Mouse (Mus musculus): ENCODE results near the gene Tmprss11a. TPM values are rescaled to one million over a fixed set of nuclear protein-coding genes. Genes with fewer than 3 reads are reported as not detected.
A peak's percentile ranks its signal among the peaks of the same experiment; 100 is the strongest.

Tmprss11a gene
- polyA plus RNA-seq, 1 experiment from 2014 or later: not detected

GRCm38 (mm10) chr5:86414280-86414679 is 54.5 kb downstream of the Tmprss11a start:
- ATAC-seq: no peak
- WGBS: 89% methylated on average over 7 of the region's 7 CpGs
- H3K36me3 ChIP-seq (ENCODE audit: poor library complexity, severe bottlenecking): no peaks in the 10 kb centered on the region
- no peak overlapping the region for H3K27ac ChIP-seq
- no peaks in the 10 kb centered on the region for H3K9me3 ChIP-seq (replicated peaks)
- H3K4me1 ChIP-seq: no peaks in the 10 kb centered on the region
- H3K9ac ChIP-seq: no peak overlapping the region
- H3K4me3 ChIP-seq: no peak overlapping the region
- no peaks in the 10 kb centered on the region for H3K27me3 ChIP-seq
- H3K4me2 ChIP-seq: no peak overlapping the region

- H3K4me3 ChIP-seq: no peak overlapping the region
- peak; percentile 58; the same call in 1 of the 2 replicates for ATAC-seq
- no peaks in the 10 kb centered on the region for H3K9me3 ChIP-seq (replicated peaks)
- 22% methylated on average over 3 of the region's 3 CpGs for WGBS
- no peak overlapping the region for H3K9ac ChIP-seq
- H3K4me1 ChIP-seq: no peaks in the 10 kb centered on the region
- no peak overlapping the region for H3K27ac ChIP-seq
- H3K36me3 ChIP-seq (ENCODE audit: poor library complexity, severe bottlenecking): no peaks in the 10 kb centered on the region
- no peak overlapping the region for H3K4me2 ChIP-seq
- no peaks in the 10 kb centered on the region for H3K27me3 ChIP-seq
These were observed 58.0 kb downstream of the Tmprss11a start for GRCm38 (mm10) chr5:86410815-86411214.

- no peak for ATAC-seq
- 79% methylated on average over 2 of the region's 2 CpGs for WGBS
- Histone ChIP-seq H3K9ac (no peak overlapping the region), H3K27ac (no peak overlapping the region), H3K9me3 (replicated peaks) (no peaks in the 10 kb centered on the region), H3K36me3 (ENCODE audit: poor library complexity, severe bottlenecking) (no peaks in the 10 kb centered on the region), H3K4me3 (no peak overlapping the region), H3K4me1 (no peaks in the 10 kb centered on the region), H3K27me3 (no peaks in the 10 kb centered on the region), H3K4me2 (no peak overlapping the region)
These were observed 60.8 kb downstream of the Tmprss11a start for GRCm38 (mm10) chr5:86407941-86408340.

- no peak for ATAC-seq
- no peak overlapping the region for H3K4me2 ChIP-seq
- no peak overlapping the region for H3K4me3 ChIP-seq
- H3K27ac ChIP-seq: no peak overlapping the region
- no peaks in the 10 kb centered on the region for H3K9me3 ChIP-seq (replicated peaks)
- 96% methylated on average over 3 of the region's 3 CpGs for WGBS
- H3K36me3 ChIP-seq (ENCODE audit: poor library complexity, severe bottlenecking): no peaks in the 10 kb centered on the region
- H3K27me3 ChIP-seq: no peaks in the 10 kb centered on the region
- no peak overlapping the region for H3K9ac ChIP-seq
- H3K4me1 ChIP-seq: no peaks in the 10 kb centered on the region
These were observed 61.6 kb downstream of the Tmprss11a start for GRCm38 (mm10) chr5:86407191-86407590.

GRCm38 (mm10) chr5:86373320-86373719 is 95.5 kb downstream of the Tmprss11a start, which contains the start of gene Tmprss11d:
Gene Tmprss11d (minus strand): TSS chr5:86373420.
- Histone ChIP-seq H3K9me3 (replicated peaks) (no peaks in the 10 kb centered on the region), H3K27me3 (no peaks in the 10 kb centered on the region), H3K4me2 (no peak within 1 kb of the TSS), H3K4me1 (no peaks in the 10 kb centered on the region), H3K27ac (no peak within 1 kb of the TSS), H3K9ac (no peak within 1 kb of the TSS), H3K4me3 (no peak within 1 kb of the TSS), H3K36me3 (ENCODE audit: poor library complexity, severe bottlenecking) (no peaks in the 10 kb centered on the region)
- WGBS: 76% methylated on average over 3 of the region's 3 CpGs
- no peak for ATAC-seq

Other genes starting within 250 kb of the Tmprss11a start
- not detected in 2 replicates for gene Tmprss11c, start 179.7 kb downstream of the Tmprss11a start, polyA plus RNA-seq (2015; fragmentation: Nextera tagmentation; extraction: Ambion mirVana)
- gene Tmprss11d, start 95.6 kb downstream of the Tmprss11a start, polyA plus RNA-seq (2015; fragmentation: Nextera tagmentation; extraction: Ambion mirVana): not detected in 2 replicates
- not detected in 2 replicates for gene Tmprss11g, start 49.6 kb upstream of the Tmprss11a start, polyA plus RNA-seq (2015; fragmentation: Nextera tagmentation; extraction: Ambion mirVana)
- not detected in 2 replicates for gene Tmprss11f, start 163.4 kb upstream of the Tmprss11a start, polyA plus RNA-seq (2015; fragmentation: Nextera tagmentation; extraction: Ambion mirVana)
- gene Tmprss11b, start 207.4 kb upstream of the Tmprss11a start, polyA plus RNA-seq (2015; fragmentation: Nextera tagmentation; extraction: Ambion mirVana): not detected in 2 replicates